ENCODE assay signal across 8 mouse cellular contexts in genomic region chr1:139454340-139455225, GRCm38 (mm10). TPM values are rescaled to one million over a fixed set of nuclear protein-coding genes. Genes with fewer than 3 reads are reported as not detected.
DNase-seq lines count a peak whose midpoint lies in the region; ATAC-seq and TF ChIP-seq lines count a peak whose summit lies in the region.

Gene Aspm, plus strand, starts transcription at chr1:139454772.

- peak; percentile 98 for ATAC-seq in heart, embryonic 11.5 days (replicated peaks; ENCODE audit: insufficient number of reproducible peaks, low FRiP score, low TSS enrichment)
- ATAC-seq in kidney, embryonic 16.5 days (ENCODE audit: low FRiP score, low TSS enrichment), result peak; percentile 99

- no peaks in the 10 kb centered on the region for H3K9me3 ChIP-seq in erythroblast, embryonic 14.5 days (ENCODE audit: control insufficient read depth, low read length)
- H3K9me3 ChIP-seq in heart, embryonic 11.5 days (replicated peaks; ENCODE audit: control insufficient read depth, low read length), result no peaks in the 10 kb centered on the region
- no peaks in the 10 kb centered on the region for H3K9me3 ChIP-seq in kidney, embryonic 16.5 days (ENCODE audit: low read length)

- under 1% methylated on average over 65 of the region's 65 CpGs for WGBS in heart, embryonic 11.5 days (ENCODE audit: insufficient replicate concordance)
- WGBS in kidney, embryonic 16.5 days, result under 1% methylated on average over 64 of the region's 65 CpGs
- WGBS in liver, adult 2 months, result under 1% methylated on average over 65 of the region's 65 CpGs

- no peaks in the 10 kb centered on the region for H3K27me3 ChIP-seq in C2C12 (ENCODE audit: control insufficient read depth, insufficient read depth, insufficient read length)
- no peaks in the 10 kb centered on the region for H3K27me3 ChIP-seq in erythroblast, embryonic 14.5 days (ENCODE audit: control insufficient read depth)
- H3K27me3 ChIP-seq in heart, embryonic 11.5 days (ENCODE audit: control insufficient read depth, insufficient read depth, low read length), result no peaks in the 10 kb centered on the region
- no peaks in the 10 kb centered on the region for H3K27me3 ChIP-seq in kidney, embryonic 16.5 days (ENCODE audit: insufficient read depth, low read length)
- H3K27me3 ChIP-seq in liver, adult 2 months (ENCODE audit: control insufficient read depth, insufficient read depth, low read length), result no peaks in the 10 kb centered on the region
- H3K27me3 ChIP-seq in myocyte (ENCODE audit: control insufficient read depth, insufficient read depth, insufficient read length), result no peaks in the 10 kb centered on the region
- no peaks in the 10 kb centered on the region for H3K27me3 ChIP-seq in splenic B cell, adult 2 months (ENCODE audit: control insufficient read depth, insufficient read depth, low read length, poor library complexity, severe bottlenecking)

- peaks cover 23% of the 10 kb centered on the region for H3K36me3 ChIP-seq in C2C12 (ENCODE audit: control insufficient read depth, insufficient read depth)
- peaks cover 36% of the 10 kb centered on the region for H3K36me3 ChIP-seq in erythroblast, embryonic 14.5 days (ENCODE audit: control insufficient read depth)
- H3K36me3 ChIP-seq in heart, embryonic 11.5 days (ENCODE audit: control insufficient read depth, insufficient read depth, low read length), result no peaks in the 10 kb centered on the region; the same call in none of the 2 replicates
- peaks cover 17% of the 10 kb centered on the region for H3K36me3 ChIP-seq in kidney, embryonic 16.5 days (ENCODE audit: insufficient read depth, low read length)
- peaks cover 2% of the 10 kb centered on the region; the same call in 1 of the 2 replicates for H3K36me3 ChIP-seq in liver, adult 2 months (ENCODE audit: control insufficient read depth, insufficient read depth, low read length)
- peaks cover 10% of the 10 kb centered on the region for H3K36me3 ChIP-seq in myocyte (ENCODE audit: control insufficient read depth, insufficient read depth)
- H3K36me3 ChIP-seq in splenic B cell, adult 2 months (ENCODE audit: control insufficient read depth, insufficient read depth, low read length, poor library complexity, severe bottlenecking), result no peaks in the 10 kb centered on the region

- peaks cover 17% of the 10 kb centered on the region for H3K79me3 ChIP-seq in C2C12 (ENCODE audit: low read depth)

- no peak for TF ChIP-seq CTCF in C2C12 (IDR thresholded peaks at IDR 0.05; ENCODE audit: control insufficient read depth, insufficient read depth, insufficient read length)
- TF ChIP-seq CTCF in brain, embryonic 14.5 days (IDR thresholded peaks at IDR 0.05; ENCODE audit: borderline replicate concordance, extremely low read depth, insufficient read depth, insufficient read length), result no peak
- TF ChIP-seq CTCF in liver, adult 2 months (IDR thresholded peaks at IDR 0.05; ENCODE audit: low read depth, low read length), result 0 out of 2 replicates have a peak, but pooled peaks have one; percentile 6

- peak; percentile 98 for DNase-seq in brain, embryonic 14.5 days (ENCODE audit: low read depth)
- peak; percentile 78 for DNase-seq in liver, adult 2 months (ENCODE audit: extremely low read depth, low read depth, low spot score)
- peak; percentile 97 for DNase-seq in splenic B cell, adult 2 months (ENCODE audit: low read depth, low spot score)

- peak within 1 kb of the TSS; percentile 100 for H3ac ChIP-seq in C2C12 (ENCODE audit: control insufficient read depth, insufficient read length, low read depth)
- H3ac ChIP-seq in myocyte (ENCODE audit: control insufficient read depth, insufficient read length), result peak within 1 kb of the TSS; percentile 9

- H3K4me3 ChIP-seq in C2C12 (ENCODE audit: insufficient read depth, poor library complexity, severe bottlenecking) (peak within 1 kb of the TSS; percentile 82), myocyte (peak within 1 kb of the TSS; percentile 65)
- peak within 1 kb of the TSS; percentile 74 for H3K4me3 ChIP-seq in erythroblast, embryonic 14.5 days (replicated peaks)
- H3K4me3 ChIP-seq in heart, embryonic 11.5 days (ENCODE audit: low read depth, low read length), result peak within 1 kb of the TSS; percentile 60
- H3K4me3 ChIP-seq in kidney, embryonic 16.5 days (ENCODE audit: low read length), result peak within 1 kb of the TSS; percentile 85
- peak within 1 kb of the TSS; percentile 65 for H3K4me3 ChIP-seq in liver, adult 2 months (ENCODE audit: insufficient read depth, low read depth, low read length)

- H3K4me1 ChIP-seq in erythroblast, embryonic 14.5 days (ENCODE audit: control insufficient read depth), result peaks cover 38% of the 10 kb centered on the region
- peaks cover 6% of the 10 kb centered on the region; the same call in 1 of the 2 replicates for H3K4me1 ChIP-seq in heart, embryonic 11.5 days (ENCODE audit: control insufficient read depth, insufficient read depth, low read length)
- peaks cover 16% of the 10 kb centered on the region for H3K4me1 ChIP-seq in kidney, embryonic 16.5 days (ENCODE audit: insufficient read depth, low read length)
- peaks cover 7% of the 10 kb centered on the region for H3K4me1 ChIP-seq in liver, adult 2 months (ENCODE audit: control insufficient read depth, insufficient read depth, low read length)

- peaks cover 35% of the 10 kb centered on the region for H3K79me2 ChIP-seq in C2C12 (ENCODE audit: control insufficient read depth, insufficient read depth)
- no peaks in the 10 kb centered on the region for H3K79me2 ChIP-seq in liver, adult 2 months (ENCODE audit: control insufficient read depth, insufficient read depth, low read length)
- peaks cover 17% of the 10 kb centered on the region for H3K79me2 ChIP-seq in myocyte (ENCODE audit: control insufficient read depth, insufficient read depth)

- H3K9ac ChIP-seq in heart, embryonic 11.5 days (ENCODE audit: low read depth, low read length), result peak within 1 kb of the TSS; percentile 71
- peak within 1 kb of the TSS; percentile 72 for H3K9ac ChIP-seq in kidney, embryonic 16.5 days (replicated peaks; ENCODE audit: low read length)
- peak within 1 kb of the TSS; percentile 14 for H3K9ac ChIP-seq in liver, adult 2 months (ENCODE audit: low read depth, low read length)

- H3K4me2 ChIP-seq in heart, embryonic 11.5 days, result peak within 1 kb of the TSS; percentile 73
- H3K4me2 ChIP-seq in kidney, embryonic 16.5 days (replicated peaks; ENCODE audit: low read depth, low read length), result peak within 1 kb of the TSS; percentile 77
- H3K4me2 ChIP-seq in myocyte (ENCODE audit: low read depth), result peak within 1 kb of the TSS; percentile 82

- H3K27ac ChIP-seq in heart, embryonic 11.5 days (ENCODE audit: low read depth, low read length), result peak within 1 kb of the TSS; percentile 73
- H3K27ac ChIP-seq in kidney, embryonic 16.5 days (ENCODE audit: low read length), result peak within 1 kb of the TSS; percentile 53
- H3K27ac ChIP-seq in liver, adult 2 months (replicated peaks; ENCODE audit: insufficient read depth, low read depth, low read length), result no peak within 1 kb of the TSS

- no peak for TF ChIP-seq POLR2A in brain, embryonic 14.5 days (IDR thresholded peaks at IDR 0.05; ENCODE audit: borderline replicate concordance, extremely low read depth, insufficient read depth, insufficient read length, poor library complexity, severe bottlenecking)
- no peak for TF ChIP-seq POLR2A in liver, adult 2 months (IDR thresholded peaks at IDR 0.05; ENCODE audit: extremely low read depth, insufficient read depth, low read length)
- TF ChIP-seq POLR2A in myocyte (IDR thresholded peaks at IDR 0.05; ENCODE audit: insufficient read length, low read depth), result peak; percentile 31

TF ChIP-seq in C2C12, 6 proteins besides CTCF, POLR2A, EP300 and RAD21:
- TF ChIP-seq FOSL1 (IDR thresholded peaks at IDR 0.05; ENCODE audit: insufficient read depth, low read length, poor library complexity, severe bottlenecking) (no peak), MAX (IDR thresholded peaks at IDR 0.05) (no peak), USF1 (IDR thresholded peaks at IDR 0.05; ENCODE audit: low read depth) (no peak), MYOG (IDR thresholded peaks at IDR 0.05; ENCODE audit: control insufficient read depth, extremely low read depth, insufficient read length) (no peak), MYOD1 (IDR thresholded peaks at IDR 0.05; ENCODE audit: control insufficient read depth, insufficient read length, low read depth) (no peak), CEBPB (IDR thresholded peaks at IDR 0.05; ENCODE audit: low read depth) (no peak)
TF ChIP-seq in C2C12: peak in this region for 0.

TF ChIP-seq in myocyte, 11 proteins besides CTCF, POLR2A, EP300 and RAD21:
- TF ChIP-seq E2F4 (IDR thresholded peaks at IDR 0.05; ENCODE audit: insufficient read depth) (peak; percentile 94), TCF12 (IDR thresholded peaks at IDR 0.05; ENCODE audit: insufficient read depth, poor library complexity, severe bottlenecking) (no peak), REST (IDR thresholded peaks at IDR 0.05; ENCODE audit: insufficient read depth, insufficient read length) (no peak), POLR2AphosphoS2 (IDR thresholded peaks at IDR 0.05; ENCODE audit: insufficient read length, low read depth) (peak; percentile 30)

RNA-seq across cellular contexts. Expression of gene Aspm, which starts in this region (rescaled TPM):
- 4.3 TPM for polyA plus RNA-seq in C2C12 (2012; fragmentation: generic; extraction: Trizol)
- 5.1 and 6.5 TPM in 2 replicates for polyA plus RNA-seq in brain, embryonic 14.5 days (2012; rRNA removed)
- 0.19 and 0.27 TPM in 2 replicates for polyA plus RNA-seq in erythroblast, embryonic 14.5 days (2012)
- 16.1 and 18.3 TPM in 2 replicates for polyA plus RNA-seq in heart, embryonic 11.5 days (2014; fragmentation: Nextera tagmentation; extraction: Ambion mirVana)
- polyA plus RNA-seq in kidney, embryonic 16.5 days (2015; fragmentation: Nextera tagmentation; extraction: Ambion mirVana), result 12.4 and 14.2 TPM in 2 replicates
- 0.28 and 0.67 TPM in 2 replicates for total RNA-seq in liver, adult 2 months (2014; rRNA removed)
- 0.01 and 0.02 TPM in 2 replicates for polyA plus RNA-seq in liver, adult 2 months (2012; rRNA removed)
- 2.4 TPM for polyA plus RNA-seq in myocyte (2012; fragmentation: generic; extraction: Trizol)

Comparison
In these comparisons a context has a peak if more than half of its experiments do, and no peak if none do; other contexts are left out.
1. Peak in DNase-seq, H3K4me3 ChIP-seq and H3K9ac ChIP-seq in liver, adult 2 months; RNA of the gene not detected or under 1 TPM.
2. H3K9ac ChIP-seq: peak in every context shown above with its lines; median percentile 72 in kidney, embryonic 16.5 days; 71 in heart, embryonic 11.5 days; 14 in liver, adult 2 months.